Mouse (Mus musculus): ENCODE data around the gene Cib4. TPM values are rescaled to one million over a fixed set of nuclear protein-coding genes. Genes with fewer than 3 reads are reported as not detected.

Gene Cib4
- polyA plus RNA-seq, 1 experiment, result not detected

- Histone ChIP-seq H3K27ac (ENCODE audit: control insufficient read depth, insufficient read depth, low read length) (no peak overlapping the region), H3K27me3 (ENCODE audit: control insufficient read depth, insufficient read depth, low read length) (no peaks in the 10 kb centered on the region), H3K36me3 (ENCODE audit: control insufficient read depth, insufficient read depth, low read length) (no peaks in the 10 kb centered on the region), H3K4me1 (replicated peaks; ENCODE audit: control insufficient read depth, insufficient read depth, low read length) (0 out of 2 replicates have a peak, but pooled peaks cover 2% of the 10 kb centered on the region), H3K4me3 (ENCODE audit: control insufficient read depth, insufficient read depth, low read length) (no peak overlapping the region)
- TF ChIP-seq CTCF (IDR thresholded peaks at IDR 0.05; ENCODE audit: borderline replicate concordance, control insufficient read depth, extremely low read depth, insufficient read depth, low read length, poor library complexity) (no peak), POLR2A (IDR thresholded peaks at IDR 0.05; ENCODE audit: control insufficient read depth, extremely low read depth, insufficient read depth, low read length, poor library complexity) (no peak)
- no peak for DNase-seq
- 71% methylated on average over 5 of the region's 5 CpGs for WGBS
Observed at GRCm38 (mm10) chr5:30472148-30472547, 73.5 kb downstream of the Cib4 start.

DNA sequence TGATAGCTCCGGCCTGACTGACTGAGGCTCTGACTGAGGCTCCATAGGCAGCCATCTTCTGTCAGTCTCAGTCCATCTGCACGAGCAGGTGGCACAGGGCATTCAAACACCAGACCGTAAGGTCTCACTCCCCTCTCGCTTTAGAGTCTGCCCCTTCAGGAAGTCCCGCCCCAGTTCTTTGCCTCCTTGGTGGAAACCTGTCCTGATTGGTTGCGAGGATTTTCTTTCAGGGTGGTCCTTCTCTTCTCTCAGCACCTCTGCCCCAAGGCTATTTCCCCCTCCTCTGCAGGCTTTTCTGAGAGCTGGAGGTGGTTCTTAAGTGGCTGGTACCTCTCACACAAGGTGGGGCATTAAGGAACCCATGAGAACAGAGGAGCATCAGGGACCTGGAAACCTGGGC lies 75.2 kb downstream of the Cib4 start:
- DNase-seq, result no peak
- TF ChIP-seq CTCF (IDR thresholded peaks at IDR 0.05; ENCODE audit: borderline replicate concordance, control insufficient read depth, extremely low read depth, insufficient read depth, low read length, poor library complexity) (no peak), POLR2A (IDR thresholded peaks at IDR 0.05; ENCODE audit: control insufficient read depth, extremely low read depth, insufficient read depth, low read length, poor library complexity) (no peak)
- 62% methylated on average over 6 of the region's 6 CpGs for WGBS

DNA sequence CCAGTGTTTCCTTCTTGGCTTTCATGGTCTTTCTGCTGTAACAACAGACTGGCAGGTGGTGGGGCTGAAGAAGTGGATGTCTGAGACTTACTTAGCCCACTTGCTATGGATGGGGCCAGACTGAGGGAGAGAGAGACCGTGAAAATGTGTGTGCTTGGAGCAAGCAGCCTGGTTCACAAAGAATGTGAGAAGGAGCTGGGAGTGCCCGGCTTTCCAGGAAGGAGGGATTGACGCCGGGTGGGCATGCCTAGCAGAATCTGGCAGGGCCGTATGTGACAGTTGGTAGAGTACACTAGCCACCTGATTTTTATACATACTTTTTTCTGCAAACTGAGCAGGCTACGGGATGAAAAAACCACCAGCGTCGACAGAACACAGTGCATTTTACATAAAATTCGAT lies 79.3 kb downstream of the Cib4 start:
- no peak overlapping the region for H3K27ac ChIP-seq (ENCODE audit: control insufficient read depth, insufficient read depth, low read length)
- no peak overlapping the region for H3K4me3 ChIP-seq (ENCODE audit: control insufficient read depth, insufficient read depth, low read length)
- no peak for TF ChIP-seq CTCF (IDR thresholded peaks at IDR 0.05; ENCODE audit: borderline replicate concordance, control insufficient read depth, extremely low read depth, insufficient read depth, low read length, poor library complexity)
- TF ChIP-seq POLR2A (IDR thresholded peaks at IDR 0.05; ENCODE audit: control insufficient read depth, extremely low read depth, insufficient read depth, low read length, poor library complexity), result no peak
- no peaks in the 10 kb centered on the region for H3K36me3 ChIP-seq (ENCODE audit: control insufficient read depth, insufficient read depth, low read length)
- 49% methylated on average over 9 of the region's 9 CpGs for WGBS
- 0 out of 2 replicates have a peak, but pooled peaks cover 2% of the 10 kb centered on the region for H3K4me1 ChIP-seq (replicated peaks; ENCODE audit: control insufficient read depth, insufficient read depth, low read length)
- no peak for DNase-seq
- no peaks in the 10 kb centered on the region; the same call in 1 of the 2 replicates for H3K27me3 ChIP-seq (ENCODE audit: control insufficient read depth, insufficient read depth, low read length)

More for the DNA sequence above, 75.2 kb downstream of the Cib4 start:
- H3K36me3 ChIP-seq (ENCODE audit: control insufficient read depth, insufficient read depth, low read length), result no peaks in the 10 kb centered on the region
- H3K27me3 ChIP-seq (ENCODE audit: control insufficient read depth, insufficient read depth, low read length), result no peaks in the 10 kb centered on the region; the same call in 1 of the 2 replicates
- H3K4me3 ChIP-seq (ENCODE audit: control insufficient read depth, insufficient read depth, low read length), result no peak overlapping the region
- H3K27ac ChIP-seq (ENCODE audit: control insufficient read depth, insufficient read depth, low read length), result no peak overlapping the region
- 0 out of 2 replicates have a peak, but pooled peaks cover 2% of the 10 kb centered on the region for H3K4me1 ChIP-seq (replicated peaks; ENCODE audit: control insufficient read depth, insufficient read depth, low read length)

- no peak for TF ChIP-seq POLR2A (IDR thresholded peaks at IDR 0.05; ENCODE audit: control insufficient read depth, extremely low read depth, insufficient read depth, low read length, poor library complexity)
- no peak for TF ChIP-seq CTCF (IDR thresholded peaks at IDR 0.05; ENCODE audit: borderline replicate concordance, control insufficient read depth, extremely low read depth, insufficient read depth, low read length, poor library complexity)
- WGBS, result 25% methylated on average over 21 of the region's 21 CpGs
- Histone ChIP-seq H3K36me3 (ENCODE audit: control insufficient read depth, insufficient read depth, low read length) (no peaks in the 10 kb centered on the region), H3K27me3 (ENCODE audit: control insufficient read depth, insufficient read depth, low read length) (no peaks in the 10 kb centered on the region; the same call in 1 of the 2 replicates), H3K4me1 (replicated peaks; ENCODE audit: control insufficient read depth, insufficient read depth, low read length) (0 out of 2 replicates have a peak, but pooled peaks cover 2% of the 10 kb centered on the region), H3K27ac (ENCODE audit: control insufficient read depth, insufficient read depth, low read length) (no peak within 1 kb of the TSS), H3K4me3 (ENCODE audit: control insufficient read depth, insufficient read depth, low read length) (no peak within 1 kb of the TSS)
- DNase-seq, result no peak
Observed at GRCm38 (mm10) chr5:30465861-30466260, 79.8 kb downstream of the Cib4 start, which contains the start of gene 1700001C02Rik. 1700001C02Rik (plus strand) TSS chr5:30466047.

- DNase-seq, result no peak
- Histone ChIP-seq H3K27me3 (ENCODE audit: control insufficient read depth, insufficient read depth, low read length) (no peaks in the 10 kb centered on the region; the same call in 1 of the 2 replicates), H3K4me3 (ENCODE audit: control insufficient read depth, insufficient read depth, low read length) (no peak within 1 kb of the TSS), H3K4me1 (replicated peaks; ENCODE audit: control insufficient read depth, insufficient read depth, low read length) (no peaks in the 10 kb centered on the region), H3K36me3 (ENCODE audit: control insufficient read depth, insufficient read depth, low read length) (no peaks in the 10 kb centered on the region), H3K27ac (ENCODE audit: control insufficient read depth, insufficient read depth, low read length) (no peak within 1 kb of the TSS)
- WGBS, result 36% methylated on average over 12 of the region's 12 CpGs
- TF ChIP-seq CTCF (IDR thresholded peaks at IDR 0.05; ENCODE audit: borderline replicate concordance, control insufficient read depth, extremely low read depth, insufficient read depth, low read length, poor library complexity) (no peak), POLR2A (IDR thresholded peaks at IDR 0.05; ENCODE audit: control insufficient read depth, extremely low read depth, insufficient read depth, low read length, poor library complexity) (no peak)
Observed at GRCm38 (mm10) chr5:30461821-30462220, 83.8 kb downstream of the Cib4 start, which contains the start of gene Otof. Otof (minus strand) TSS chr5:30461932.

DNA sequence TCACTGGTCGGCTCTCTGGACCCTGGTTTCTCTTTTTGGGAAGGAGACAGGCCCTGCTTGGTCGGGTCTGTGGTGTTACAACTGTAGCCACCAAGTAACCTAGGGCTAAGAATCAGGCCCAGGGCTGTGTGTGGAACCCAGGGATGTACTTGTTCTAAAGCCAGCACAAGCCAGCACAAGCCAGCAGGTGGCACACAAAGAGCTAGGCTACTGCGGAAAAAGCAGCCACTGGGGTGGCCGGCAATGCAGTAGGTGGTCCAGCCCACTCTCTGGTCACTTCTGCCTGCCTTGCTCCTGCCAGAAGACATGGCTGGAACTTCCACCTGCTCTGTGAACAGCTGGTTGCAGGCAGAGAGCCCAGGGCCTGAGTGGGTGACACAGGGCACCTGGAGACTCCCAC lies 85.5 kb downstream of the Cib4 start:
- no peak for DNase-seq
- no peaks in the 10 kb centered on the region for H3K4me1 ChIP-seq (replicated peaks; ENCODE audit: control insufficient read depth, insufficient read depth, low read length)
- no peaks in the 10 kb centered on the region for H3K36me3 ChIP-seq (ENCODE audit: control insufficient read depth, insufficient read depth, low read length)
- no peak overlapping the region for H3K4me3 ChIP-seq (ENCODE audit: control insufficient read depth, insufficient read depth, low read length)
- no peaks in the 10 kb centered on the region for H3K27me3 ChIP-seq (ENCODE audit: control insufficient read depth, insufficient read depth, low read length)
- H3K27ac ChIP-seq (ENCODE audit: control insufficient read depth, insufficient read depth, low read length), result no peak overlapping the region
- TF ChIP-seq POLR2A (IDR thresholded peaks at IDR 0.05; ENCODE audit: control insufficient read depth, extremely low read depth, insufficient read depth, low read length, poor library complexity) (no peak), CTCF (IDR thresholded peaks at IDR 0.05; ENCODE audit: borderline replicate concordance, control insufficient read depth, extremely low read depth, insufficient read depth, low read length, poor library complexity) (no peak)
- 58% methylated on average over 4 of the region's 4 CpGs for WGBS

- Histone ChIP-seq H3K4me1 (replicated peaks; ENCODE audit: control insufficient read depth, insufficient read depth, low read length) (no peaks in the 10 kb centered on the region), H3K27me3 (ENCODE audit: control insufficient read depth, insufficient read depth, low read length) (no peaks in the 10 kb centered on the region), H3K36me3 (ENCODE audit: control insufficient read depth, insufficient read depth, low read length) (no peaks in the 10 kb centered on the region), H3K4me3 (ENCODE audit: control insufficient read depth, insufficient read depth, low read length) (no peak overlapping the region), H3K27ac (ENCODE audit: control insufficient read depth, insufficient read depth, low read length) (no peak overlapping the region)
- no peak for TF ChIP-seq POLR2A (IDR thresholded peaks at IDR 0.05; ENCODE audit: control insufficient read depth, extremely low read depth, insufficient read depth, low read length, poor library complexity)
- TF ChIP-seq CTCF (IDR thresholded peaks at IDR 0.05; ENCODE audit: borderline replicate concordance, control insufficient read depth, extremely low read depth, insufficient read depth, low read length, poor library complexity), result no peak
- 56% methylated on average over 6 of the region's 6 CpGs for WGBS
- DNase-seq, result no peak
Observed at GRCm38 (mm10) chr5:30456056-30456455, 89.6 kb downstream of the Cib4 start.

Measured in thymus, adult 2 months (tissue).